Mouse (Mus musculus) testis, adult 2 months (tissue): ENCODE measurements around the gene Pld2.

Source experiments
- CTCF ChIP-seq: fragments of 200-500 bp; IDR thresholded peaks from 2 replicates; pipeline ENCODE4 v1.5.1; 2012; ENCODE audit warnings: low read depth, mild to moderate bottlenecking, inconsistent platforms, low read length, moderate library complexity; ENCODE audit not compliant: control insufficient read depth, insufficient read depth, insufficient replicate concordance
- POLR2A ChIP-seq: fragments of 200-500 bp; IDR thresholded peaks from 2 replicates; pipeline ENCODE4 v1.6.1; 2012; ENCODE audit warnings: low read depth, mild to moderate bottlenecking, inconsistent platforms, low read length, moderate library complexity; ENCODE audit not compliant: control insufficient read depth

DNA sequence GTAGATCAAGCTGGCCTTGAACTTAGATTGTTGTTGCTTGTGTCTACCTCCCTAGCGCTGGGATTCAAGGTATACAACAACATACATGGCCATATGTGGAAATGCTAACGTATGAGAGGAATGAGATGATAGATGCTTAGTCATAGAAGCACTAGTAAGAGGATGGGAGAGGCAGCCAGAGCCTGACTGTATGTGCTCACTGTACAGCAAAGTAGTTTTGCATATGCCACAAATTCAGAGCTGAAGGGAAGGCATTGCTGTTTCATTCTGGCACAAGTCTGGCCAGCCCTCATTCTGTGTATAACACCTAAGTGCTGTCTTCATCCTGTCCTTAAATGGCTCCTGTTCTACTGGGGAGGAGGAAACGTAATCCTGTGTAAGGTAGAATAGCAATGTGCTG, 46.4 kb downstream of the Pld2 start:
- TF ChIP-seq CTCF, result no peak
- TF ChIP-seq POLR2A, result no peak
